Mouse (Mus musculus) adrenal gland, postnatal 4 days (tissue): ENCODE data around the gene Zmynd10. TPM values are rescaled to one million over a fixed set of nuclear protein-coding genes. Genes with fewer than 3 reads are reported as not detected.

Experiments used
- DNase-seq, 2 experiments: peaks; one replicate each; pipeline ENCODE4 v3.0.0; 2021 to 2022; ENCODE audit warnings: low spot score in 2 of 2, mixed read lengths in 2 of 2
- total RNA-seq, 2 experiments: library from RNA; stranded (reverse); gene quantifications; 2 replicates each; pipeline ENCODE4 v1.2.3; 2021

Zmynd10 gene
- total RNA-seq, 2 experiments from 2014 or later, result 0.71 to 1.6 TPM

GRCm38 (mm10) chr9:107578587-107578986 lies 31.5 kb downstream of the Zmynd10 start, which contains the start of gene Naa80:
Gene Naa80 (plus strand): TSS chr9:107578887.
- DNase-seq, result no peak

DNA sequence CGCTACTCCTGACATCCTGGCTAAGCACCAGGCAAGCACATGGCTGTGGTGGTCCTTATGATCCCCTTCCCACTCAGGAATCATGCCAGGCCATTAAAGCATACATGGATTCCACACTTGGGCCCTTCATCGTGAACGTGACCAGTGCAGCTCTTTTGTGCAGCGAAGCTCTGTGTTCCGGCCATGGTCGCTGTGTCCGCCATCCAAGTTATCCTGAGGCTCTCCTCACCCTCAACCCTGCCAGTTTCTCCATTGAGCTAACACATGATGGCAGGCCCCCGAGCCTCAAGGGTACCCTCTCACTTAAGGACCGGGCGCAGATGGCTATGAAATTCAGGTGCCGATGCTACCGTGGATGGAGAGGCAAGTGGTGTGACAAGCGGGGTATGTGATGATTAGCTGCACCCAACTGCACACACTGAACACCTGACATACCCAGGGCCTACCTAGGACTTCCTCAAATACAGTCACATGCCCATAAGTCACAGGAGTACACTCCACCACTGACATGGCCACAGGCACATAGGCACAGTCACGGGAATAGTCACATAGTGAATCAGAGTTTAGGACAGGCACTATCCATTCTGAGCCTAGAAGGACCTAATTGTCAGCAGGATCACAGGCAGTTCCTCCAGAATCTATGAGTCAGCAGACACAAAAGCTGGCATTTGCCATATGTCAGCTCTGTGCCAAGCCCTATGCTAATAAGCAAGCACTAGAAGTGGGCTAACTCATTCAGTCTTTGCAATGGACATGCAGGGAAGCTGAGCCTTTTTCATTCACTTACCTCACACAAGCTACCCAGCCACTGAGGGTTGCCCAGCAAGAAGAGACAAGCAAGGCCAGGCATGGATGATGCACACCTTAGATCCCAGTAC lies 32.2 kb downstream of the Zmynd10 start:
- DNase-seq, result no peak

GRCm38 (mm10) chr9:107580501-107581317 lies 33.6 kb downstream of the Zmynd10 start, which contains the start of gene Hyal3:
Gene Hyal3 (plus strand): TSS chr9:107580818.
- DNase-seq, result peak; percentile 60 to 80

- DNase-seq, result no peak
These were observed 34.5 kb downstream of the Zmynd10 start for GRCm38 (mm10) chr9:107581584-107581983.

GRCm38 (mm10) chr9:107582509-107583062 lies 35.5 kb downstream of the Zmynd10 start:
- DNase-seq, result no peak

- DNase-seq, result no peak
These were observed 36.1 kb downstream of the Zmynd10 start for GRCm38 (mm10) chr9:107583174-107583573.

GRCm38 (mm10) chr9:107586504-107586903 lies 39.4 kb downstream of the Zmynd10 start:
- no peak for DNase-seq

DNA sequence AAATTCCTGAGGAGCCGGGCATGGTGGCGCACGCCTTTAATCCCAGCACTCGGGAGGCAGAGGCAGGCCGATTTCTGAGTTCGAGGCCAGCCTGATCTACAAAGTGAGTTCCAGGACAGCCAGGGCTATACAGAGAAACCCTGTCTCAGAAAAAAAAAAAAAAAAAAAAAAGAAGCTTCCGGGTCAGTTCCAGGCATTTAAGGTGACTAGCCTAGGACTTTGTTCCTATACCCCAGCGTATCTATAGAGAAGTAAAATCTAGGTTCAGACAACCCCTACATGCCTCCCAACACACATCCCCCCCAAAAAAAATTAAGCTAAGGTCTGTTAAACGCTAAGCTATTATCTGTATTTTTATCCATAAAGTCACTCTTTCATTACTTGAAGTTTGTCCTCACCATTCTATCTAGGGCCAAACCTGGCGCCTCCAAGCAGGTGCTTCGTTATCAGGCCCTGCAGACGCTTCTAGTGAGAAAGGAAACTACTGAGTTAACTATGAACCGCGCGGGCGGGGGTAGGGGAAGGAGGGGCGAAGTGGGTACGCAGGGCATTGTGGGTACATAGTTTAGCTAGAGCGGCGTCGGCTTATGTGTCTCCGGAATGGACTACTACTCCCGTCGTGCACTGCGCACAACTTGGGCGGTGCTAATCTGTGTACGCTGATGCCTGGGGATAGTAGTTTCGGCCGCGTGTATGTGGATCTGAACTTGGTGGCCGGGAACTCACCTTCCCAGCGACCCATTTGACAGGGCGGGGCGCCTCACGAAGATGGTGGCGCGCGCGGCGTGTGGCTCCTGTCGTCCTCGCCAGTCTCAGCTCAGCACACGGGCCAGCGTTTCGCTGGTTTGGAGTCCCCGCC lies 40.1 kb downstream of the Zmynd10 start, which contains the start of gene Ifrd2:
Gene Ifrd2 (plus strand): TSS at position 669 of the 859 bp plus-strand sequence.
- peak; percentile 67 to 92 for DNase-seq

GRCm38 (mm10) chr9:107587833-107588639 lies 40.9 kb downstream of the Zmynd10 start:
- no peak for DNase-seq

- no peak for DNase-seq
These were observed 43.1 kb downstream of the Zmynd10 start for GRCm38 (mm10) chr9:107590058-107590772.

- no peak for DNase-seq
These were observed 43.6 kb downstream of the Zmynd10 start for GRCm38 (mm10) chr9:107590773-107591060.

DNA sequence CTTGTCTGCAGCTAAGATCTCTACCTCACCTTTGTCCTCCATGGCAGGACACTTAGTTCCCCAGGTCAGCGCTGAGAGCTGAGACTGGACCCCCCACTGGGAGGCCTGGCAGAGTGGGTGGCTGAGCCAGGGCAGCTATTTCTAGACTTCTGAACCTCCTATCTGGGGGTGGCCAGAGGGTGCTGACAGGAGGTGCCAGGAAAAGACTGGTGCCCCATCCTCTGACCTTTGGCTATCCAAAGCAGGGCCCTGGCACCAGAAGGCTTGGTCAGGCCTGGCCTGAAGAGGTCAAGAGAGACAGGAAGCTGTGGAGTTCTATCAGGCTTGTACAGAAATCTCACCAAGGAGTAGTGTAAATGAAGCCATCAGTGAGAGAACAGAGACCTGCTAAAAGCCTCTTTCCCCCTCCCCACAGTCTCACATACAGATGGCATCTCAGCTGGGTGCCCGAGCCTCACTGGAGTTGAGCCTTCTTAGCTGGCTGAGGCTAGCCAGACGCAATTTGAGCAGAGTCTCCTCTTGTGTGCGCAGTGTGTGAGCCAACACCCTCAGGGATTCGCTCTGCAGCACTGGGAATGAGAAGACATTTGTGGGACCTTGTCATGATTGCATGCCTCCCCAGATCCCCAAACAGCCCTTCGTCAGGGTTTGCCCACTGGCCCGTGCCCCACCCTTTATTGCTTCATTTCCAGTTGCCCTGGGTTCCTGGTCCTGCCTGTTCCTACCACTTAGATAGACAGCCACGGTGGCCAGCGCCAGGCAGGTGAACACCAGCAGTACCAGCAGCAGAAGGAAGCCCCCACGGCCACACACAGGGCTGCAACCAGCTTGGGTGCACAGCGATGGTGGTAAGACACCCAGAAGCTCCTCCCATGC lies 46.2 kb downstream of the Zmynd10 start:
- no peak for DNase-seq

DNA sequence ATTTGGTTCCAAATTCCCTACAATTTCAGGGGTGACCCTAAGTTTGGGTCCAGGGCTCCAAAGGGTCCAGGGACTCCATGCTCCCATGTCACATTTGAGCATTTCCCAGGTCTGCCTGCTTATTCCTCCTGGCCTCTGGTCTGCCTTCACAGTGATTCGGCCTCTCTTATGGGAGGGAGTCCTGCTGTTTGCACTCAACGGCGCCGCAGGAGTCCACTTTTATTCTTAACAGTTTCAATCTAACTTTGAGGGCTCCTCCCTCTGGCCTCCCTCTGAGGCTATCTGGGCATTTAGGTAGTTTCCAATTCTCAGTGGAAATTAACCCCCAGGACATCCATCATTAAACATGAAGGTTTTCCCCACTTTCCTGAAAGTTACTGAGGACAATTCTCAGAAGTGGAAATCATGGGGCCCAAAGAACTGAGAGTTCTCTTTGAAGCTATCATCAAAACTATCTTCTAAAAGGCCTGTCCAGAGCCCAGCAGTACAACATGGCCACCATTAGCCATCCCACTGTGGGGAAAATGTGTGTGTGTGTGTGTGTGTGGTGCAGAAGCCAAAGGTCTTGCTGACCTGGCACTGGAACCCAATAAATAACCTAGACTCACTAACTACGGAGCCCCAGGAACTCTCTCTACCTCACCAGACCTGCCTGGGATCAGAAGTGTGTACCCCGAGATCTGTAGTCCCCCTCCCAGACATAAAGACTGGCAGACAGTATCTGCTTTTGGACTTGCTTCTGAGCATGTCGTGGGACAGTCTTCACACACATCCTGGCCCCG lies 47.4 kb downstream of the Zmynd10 start:
- DNase-seq, result no peak

DNA sequence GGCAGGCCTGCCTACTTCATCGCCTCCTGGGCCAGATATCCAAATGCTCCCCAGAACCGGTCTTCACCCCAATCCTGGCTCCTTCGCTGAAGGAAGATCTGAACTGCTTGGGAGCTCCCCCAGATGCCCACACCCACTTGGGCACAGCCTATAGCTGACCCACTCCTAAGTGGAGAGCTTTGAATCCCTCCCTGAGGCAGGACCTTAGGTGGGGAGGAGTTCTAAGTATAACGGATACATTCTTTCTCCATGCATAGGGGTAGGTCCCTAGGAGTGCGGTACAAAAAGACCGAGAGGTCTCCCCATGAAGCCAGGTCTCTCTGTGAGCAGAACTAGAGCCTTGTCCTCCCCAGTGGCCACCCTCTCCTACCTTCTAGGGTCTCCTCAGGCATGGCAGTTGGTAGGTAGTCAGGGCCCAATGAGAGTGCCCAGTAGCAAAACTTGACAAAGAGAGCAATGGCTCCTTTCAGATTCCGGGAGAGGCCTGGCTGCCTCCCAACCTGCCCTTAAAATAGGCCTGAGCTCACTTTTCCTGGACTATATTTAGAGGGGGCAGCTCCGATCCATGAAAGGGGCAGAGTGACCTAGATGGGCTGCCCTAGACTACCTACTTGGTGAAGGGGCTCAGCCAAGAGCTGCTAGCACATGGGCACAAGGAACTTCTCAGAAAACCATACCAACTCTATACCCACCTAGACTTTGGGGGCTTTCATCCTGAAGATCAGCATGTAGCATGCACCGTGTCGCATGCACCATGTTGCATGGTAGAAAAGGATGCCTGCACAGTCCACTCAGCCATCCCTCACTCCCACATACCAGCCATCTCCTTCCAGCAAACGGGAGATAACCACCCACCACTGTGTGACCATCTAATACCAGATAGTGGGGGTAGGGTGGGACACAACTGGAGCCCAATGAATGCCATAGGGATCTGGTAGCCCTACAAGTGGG lies 49.8 kb downstream of the Zmynd10 start:
- no peak for DNase-seq

GRCm38 (mm10) chr9:107598385-107598784 lies 51.3 kb downstream of the Zmynd10 start:
- DNase-seq, result no peak

- no peak for DNase-seq
These were observed 52.3 kb downstream of the Zmynd10 start for GRCm38 (mm10) chr9:107599433-107599832.
